Mouse (Mus musculus) ES-E14 (cell line): ENCODE measurements around the gene Pigx.

Experiments used
- CHD2 ChIP-seq: IDR thresholded peaks from 2 replicates; pipeline ENCODE4 v1.6.1; 2014; ENCODE audit warnings: mild to moderate bottlenecking, low read depth, low read length, inconsistent platforms
- ZNF384 ChIP-seq: IDR thresholded peaks from 2 replicates; pipeline ENCODE4 v1.6.1; 2012; ENCODE audit warnings: low read depth, low read length, inconsistent platforms

DNA sequence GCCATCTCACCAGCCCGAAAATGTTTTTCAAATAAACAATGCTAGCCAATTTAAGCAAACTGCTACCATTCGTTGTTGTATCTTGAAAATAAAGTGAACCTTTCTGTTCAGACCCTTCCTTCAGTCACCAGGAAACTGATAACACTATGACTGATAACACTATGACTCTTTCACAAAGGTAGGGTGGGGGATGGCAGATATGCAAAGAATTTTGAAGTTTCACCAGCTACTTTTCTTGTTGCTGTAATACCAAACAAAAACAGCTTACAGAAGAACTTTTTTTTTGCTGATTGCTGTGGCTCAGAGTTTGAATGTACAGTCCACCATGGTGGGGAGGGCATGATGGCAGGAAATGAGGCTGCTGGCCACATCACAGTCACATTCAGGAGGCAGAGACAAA, 37.3 kb downstream of the Pigx start:
- TF ChIP-seq ZNF384 (no peak), CHD2 (no peak)
